8 mouse cellular contexts compared by ENCODE assay signal in the genomic region with DNA sequence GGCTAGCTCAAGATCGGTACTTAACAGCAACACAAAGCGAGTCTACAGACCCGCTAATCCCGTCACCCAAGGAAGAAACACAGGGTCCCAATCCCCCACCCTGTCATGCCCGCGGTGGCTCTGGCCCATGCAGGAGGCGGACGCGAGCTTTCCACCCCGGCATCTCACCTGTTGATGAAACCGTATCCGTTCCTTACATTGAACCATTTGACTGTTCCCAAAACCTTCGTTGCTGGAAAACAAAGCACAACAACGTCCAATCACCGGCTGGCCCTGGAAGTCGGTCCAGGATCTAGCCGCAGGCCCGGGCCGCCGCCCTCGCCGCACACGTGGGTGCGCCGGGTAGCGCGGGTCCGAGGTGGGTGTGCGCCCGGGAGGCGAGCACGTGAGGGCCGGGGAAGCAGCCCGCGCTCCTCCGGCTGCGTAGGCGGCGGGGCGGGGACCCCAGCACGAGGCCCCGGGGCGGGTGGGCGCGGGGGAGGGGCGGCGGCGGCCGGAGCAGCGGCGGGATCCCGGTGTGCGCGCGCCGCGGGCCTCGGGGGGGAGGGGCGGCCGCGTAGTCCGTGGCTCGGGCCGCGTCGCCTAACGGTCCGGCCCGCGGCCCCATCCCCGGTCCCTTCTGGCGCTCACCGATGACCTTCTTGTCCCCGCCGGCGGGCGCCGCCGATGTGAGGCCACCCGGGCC. TPM values are rescaled to one million over a fixed set of nuclear protein-coding genes. Genes with fewer than 3 reads are reported as not detected.
DNase-seq lines count a peak whose midpoint lies in the region; ATAC-seq and TF ChIP-seq lines count a peak whose summit lies in the region.

No protein-coding gene starts in this region.

- TF ChIP-seq CTCF in cortical plate, adult 2 months (IDR thresholded peaks at IDR 0.05; ENCODE audit: extremely low read depth, insufficient read depth, low read length), result no peak
- TF ChIP-seq CTCF in lung, adult 2 months (IDR thresholded peaks at IDR 0.05; ENCODE audit: insufficient read depth, low read length), result no peak

- WGBS in lung, adult 2 months, result under 1% methylated on average over 77 of the region's 80 CpGs

- peak overlapping the region; percentile 87 for H3K4me3 ChIP-seq in cortical plate, adult 2 months (ENCODE audit: insufficient read depth, low read length)
- peak overlapping the region; percentile 97 for H3K4me3 ChIP-seq in lung, adult 2 months (replicated peaks; ENCODE audit: extremely low read depth, low read depth, low read length)

- ATAC-seq in granulocyte monocyte progenitor cell, adult 5-6 weeks (replicated peaks; ENCODE audit: poor library complexity, severe bottlenecking), result 0 out of 2 replicates have a peak, but pooled peaks have one; percentile 8

- DNase-seq in 3134 (ENCODE audit: extremely low read depth, insufficient read length, low spot score) (peak; percentile 55), MN1 (ENCODE audit: low spot score) (peak; percentile 19)
- DNase-seq in kidney, postnatal 25 days, result peak; percentile 18 to 66
- peak; percentile 41 for DNase-seq in lung, adult 2 months
- peak; percentile 52 for DNase-seq in retina, postnatal 1 day
- DNase-seq in thymus, postnatal 36 days, result peak; percentile 44 to 59

- no peak for TF ChIP-seq POLR2A in cortical plate, adult 2 months (IDR thresholded peaks at IDR 0.05; ENCODE audit: extremely low read depth, insufficient read depth, low read length)
- no peak for TF ChIP-seq POLR2A in lung, adult 2 months (IDR thresholded peaks at IDR 0.05; ENCODE audit: borderline replicate concordance, extremely low read depth, low read depth, low read length)

- peaks cover 5% of the 10 kb centered on the region; the same call in 1 of the 2 replicates for H3K4me1 ChIP-seq in cortical plate, adult 2 months (ENCODE audit: control insufficient read depth, insufficient read depth, low read length)
- peaks cover 10% of the 10 kb centered on the region for H3K4me1 ChIP-seq in lung, adult 2 months (ENCODE audit: control insufficient read depth, insufficient read depth, low read length)

- no peak overlapping the region for H3K27ac ChIP-seq in cortical plate, adult 2 months (ENCODE audit: insufficient read depth, low read length)

RNA-seq across cellular contexts. Expression of a gene that starts 0.7 kb away (rescaled TPM):
- 226 and 233 TPM in 2 replicates for polyA plus RNA-seq in cortical plate, adult 2 months (2012; rRNA removed)
- total RNA-seq in granulocyte monocyte progenitor cell, adult 5-6 weeks (2014; fragmentation: Nextera tagmentation), result 1,162 and 1,300 TPM in 2 replicates
- total RNA-seq in granulocyte monocyte progenitor cell, adult 5-6 weeks (2017), result 1,625 and 1,634 TPM in 2 replicates
- 158 and 195 TPM in 2 replicates for polyA plus RNA-seq in lung, adult 2 months (2012; rRNA removed)

RNA-seq across cellular contexts. Expression of a gene that starts 26.6 kb away (rescaled TPM):
- 21.6 and 24.5 TPM in 2 replicates for polyA plus RNA-seq in cortical plate, adult 2 months (2012; rRNA removed)
- 107 and 136 TPM in 2 replicates for total RNA-seq in granulocyte monocyte progenitor cell, adult 5-6 weeks (2014; fragmentation: Nextera tagmentation)
- total RNA-seq in granulocyte monocyte progenitor cell, adult 5-6 weeks (2017), result 163 and 172 TPM in 2 replicates
- 3.2 and 5.3 TPM in 2 replicates for polyA plus RNA-seq in lung, adult 2 months (2012; rRNA removed)

RNA-seq across cellular contexts. Expression of a gene that starts 38.5 kb away (rescaled TPM):
- polyA plus RNA-seq in cortical plate, adult 2 months (2012; rRNA removed), result 0.32 and 0.58 TPM in 2 replicates
- not detected in 2 replicates for total RNA-seq in granulocyte monocyte progenitor cell, adult 5-6 weeks (2014; fragmentation: Nextera tagmentation)
- total RNA-seq in granulocyte monocyte progenitor cell, adult 5-6 weeks (2017), result not detected in 2 replicates
- 1.2 TPM in 2 replicates for polyA plus RNA-seq in lung, adult 2 months (2012; rRNA removed)
